Mouse (Mus musculus): Measurements from ENCODE around the gene Ankrd33.

DNA sequence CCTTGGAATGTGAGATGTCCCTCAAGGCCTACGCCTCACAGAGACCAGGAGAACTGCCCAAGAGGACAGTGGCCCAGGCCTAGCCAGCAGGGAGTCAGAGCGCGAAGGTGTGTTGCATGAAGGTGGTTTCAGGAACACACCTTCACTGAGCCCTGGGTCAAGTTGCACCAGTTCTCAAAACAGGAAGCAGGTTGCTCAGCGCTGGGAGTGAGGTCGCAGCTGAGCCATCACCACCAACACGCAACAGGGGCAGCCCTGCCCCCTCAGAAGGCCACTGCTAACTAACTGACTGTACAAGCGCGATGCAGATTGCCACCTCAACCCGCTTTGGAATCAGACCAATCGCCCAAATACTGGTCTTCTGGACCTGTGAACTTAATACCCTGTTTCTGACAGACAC lies 31.1 kb upstream of the Ankrd33 start:
- TF ChIP-seq CTCF (IDR thresholded peaks at IDR 0.05; ENCODE audit: control insufficient read depth, insufficient read depth, low read length): no peak
- TF ChIP-seq POLR2A (IDR thresholded peaks at IDR 0.05; ENCODE audit: borderline replicate concordance, control insufficient read depth, low read depth, low read length): no peak
